Mouse (Mus musculus) bone marrow, adult 2 months (tissue): ENCODE results near the gene Zswim4.

Source experiments
- CTCF ChIP-seq: fragments of 200-500 bp; IDR thresholded peaks from 2 replicates; pipeline ENCODE4 v1.5.1; 2011; ENCODE audit warnings: low read length, control low read depth; ENCODE audit not compliant: control insufficient read depth, insufficient read depth
- POLR2A ChIP-seq: fragments of 200-500 bp; IDR thresholded peaks from 2 replicates; pipeline ENCODE4 v1.6.1; 2011; ENCODE audit warnings: low read depth, mild to moderate bottlenecking, control low read depth, low read length, borderline replicate concordance; ENCODE audit not compliant: control insufficient read depth

DNA sequence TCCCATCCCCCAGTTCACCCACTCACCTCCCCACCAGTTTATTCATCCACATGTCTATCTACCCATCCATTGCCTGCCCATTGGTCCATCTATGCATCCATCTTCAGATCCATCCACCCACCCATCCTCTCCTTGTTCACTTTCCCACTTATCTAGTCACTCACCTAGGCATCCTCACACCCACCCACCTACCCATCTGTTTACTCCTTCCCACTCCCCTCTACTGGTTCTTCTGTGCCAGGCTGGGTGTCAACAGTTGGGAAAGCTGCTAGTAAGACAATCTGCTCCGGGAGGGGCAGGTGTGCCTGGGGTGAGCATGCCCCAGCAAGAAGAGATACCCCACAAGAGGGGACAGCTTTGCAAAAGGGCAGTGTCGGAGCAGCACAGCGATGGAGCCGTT lies 24.2 kb upstream of the Zswim4 start:
- no peak for TF ChIP-seq CTCF
- TF ChIP-seq POLR2A, result no peak
